Mouse (Mus musculus): ENCODE results near the gene Pcyox1.

DNA sequence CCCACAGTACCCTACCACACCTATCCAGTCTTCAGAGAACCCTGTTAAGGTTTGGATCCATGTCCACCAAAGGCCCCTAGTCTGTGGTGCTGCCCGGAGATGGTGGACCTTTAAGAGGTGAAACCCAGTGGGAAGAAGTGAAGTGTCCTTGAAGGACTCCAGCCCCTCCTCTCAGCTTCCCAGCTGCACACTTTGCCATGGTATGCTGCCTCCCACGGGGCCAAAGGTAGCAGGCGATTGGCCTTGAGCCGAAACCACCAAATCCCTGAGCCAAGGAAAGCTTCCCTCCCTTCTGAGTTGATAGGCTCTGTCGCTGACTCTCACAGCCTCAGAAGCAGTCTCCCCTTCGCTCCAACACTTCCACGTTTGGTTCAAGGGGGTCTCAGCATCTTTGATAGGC is 36.3 kb downstream of the Pcyox1 start:
- TF ChIP-seq GATA1 (IDR thresholded peaks at IDR 0.05; ENCODE audit: low read length) (no peak), TAL1 (IDR thresholded peaks at IDR 0.05; ENCODE audit: low read length) (no peak)

Measured in erythroblast, embryonic 14.5 days (primary cell).